Mouse (Mus musculus) embryonic facial prominence, embryonic 13.5 days (tissue): ENCODE measurements around the gene Chic2. TPM values are rescaled to one million over a fixed set of nuclear protein-coding genes. Genes with fewer than 3 reads are reported as not detected.
A peak's percentile ranks its signal among the peaks of the same experiment; 100 is the strongest.

ENCODE experiments used
- ATAC-seq: fragments of 200-750 bp; cut with Nextera tagmentation; 2 replicates; pipeline ENCODE4 v1.8.0; 2017; ENCODE audit warnings: low read depth; ENCODE audit not compliant: insufficient number of reproducible peaks, insufficient read depth, low FRiP score, low TSS enrichment
- H3K27ac ChIP-seq: fragments of 300-500 bp; sonication (generic); 2 replicates; pipeline ENCODE4 v1.5.1; 2015; ENCODE audit warnings: moderate library complexity, mild to moderate bottlenecking, inconsistent platforms
- H3K27me3 ChIP-seq: fragments of 300-500 bp; sonication (generic); 2 replicates; pipeline ENCODE4 v1.6.1; 2015; ENCODE audit warnings: mild to moderate bottlenecking, inconsistent platforms
- H3K36me3 ChIP-seq: fragments of 300-500 bp; sonication (generic); 2 replicates; pipeline ENCODE4 v1.6.1; 2015; ENCODE audit warnings: mild to moderate bottlenecking, inconsistent platforms
- H3K4me1 ChIP-seq: fragments of 300-500 bp; sonication (generic); 2 replicates; pipeline ENCODE4 v1.6.1; 2015; ENCODE audit warnings: inconsistent platforms
- H3K4me2 ChIP-seq: fragments of 300-500 bp; sonication (generic); 2 replicates; pipeline ENCODE4 v1.6.1; 2015; ENCODE audit warnings: moderate library complexity, mild to moderate bottlenecking, inconsistent platforms
- H3K4me3 ChIP-seq: fragments of 300-500 bp; sonication (generic); 2 replicates; pipeline ENCODE4 v1.5.1; 2015; ENCODE audit warnings: mild to moderate bottlenecking, inconsistent platforms
- H3K9ac ChIP-seq: fragments of 300-500 bp; sonication (generic); 2 replicates; pipeline ENCODE4 v1.6.1; 2015; ENCODE audit warnings: mild to moderate bottlenecking, inconsistent platforms
- H3K9me3 ChIP-seq: fragments of 300-500 bp; sonication (generic); 2 replicates; pipeline ENCODE4 v1.6.1; 2016; ENCODE audit warnings: inconsistent platforms
- WGBS: fragments of 180-500 bp; shearing (Covaris S2); methylation state at CpG from one replicate; pipeline ENCODE4 v1.1.7; 2015; ENCODE audit warnings: mixed read lengths; 5-methylcytosine and 5-hydroxymethylcytosine counted together
- polyA plus RNA-seq: library from polyadenylated mRNA; unstranded; fragments of >200 nt; fragmentation: Nextera tagmentation; extraction: Ambion mirVana; gene quantifications from 2 replicates; pipeline ENCODE4 v1.2.1, GENCODE M21; 2015

The Chic2 gene
- polyA plus RNA-seq, 1 experiment from 2014 or later = 34.0 TPM

DNA sequence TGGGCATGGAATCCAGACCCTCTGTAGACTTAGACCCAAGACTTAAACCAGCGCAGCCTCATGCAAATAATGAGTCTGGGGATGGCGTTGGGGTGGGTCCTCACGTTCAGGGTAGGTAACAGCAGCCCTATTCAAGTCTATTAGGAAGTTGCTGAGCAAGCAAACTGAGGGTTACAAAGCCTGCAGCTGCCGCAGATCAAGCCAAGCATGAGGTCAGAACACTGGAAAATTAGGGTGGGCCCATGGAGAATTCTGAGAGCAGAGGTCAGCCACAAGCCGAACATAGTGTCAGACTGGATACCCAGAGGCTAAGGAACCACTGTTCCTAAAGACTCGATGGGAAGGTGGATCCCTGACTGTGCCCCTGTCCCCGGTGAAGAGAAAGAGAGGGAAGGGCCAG is 73.2 kb downstream of the Chic2 start:
- no peak overlapping the region for H3K4me3 ChIP-seq
- 32% methylated on average over 7 of the region's 7 CpGs for WGBS
- H3K27ac ChIP-seq = no peak overlapping the region
- no peaks in the 10 kb centered on the region for H3K36me3 ChIP-seq
- H3K27me3 ChIP-seq = no peaks in the 10 kb centered on the region
- H3K9me3 ChIP-seq = no peaks in the 10 kb centered on the region
- H3K9ac ChIP-seq = no peak overlapping the region
- no peak for ATAC-seq
- H3K4me1 ChIP-seq = peaks cover 21% of the 10 kb centered on the region
- no peak overlapping the region for H3K4me2 ChIP-seq

DNA sequence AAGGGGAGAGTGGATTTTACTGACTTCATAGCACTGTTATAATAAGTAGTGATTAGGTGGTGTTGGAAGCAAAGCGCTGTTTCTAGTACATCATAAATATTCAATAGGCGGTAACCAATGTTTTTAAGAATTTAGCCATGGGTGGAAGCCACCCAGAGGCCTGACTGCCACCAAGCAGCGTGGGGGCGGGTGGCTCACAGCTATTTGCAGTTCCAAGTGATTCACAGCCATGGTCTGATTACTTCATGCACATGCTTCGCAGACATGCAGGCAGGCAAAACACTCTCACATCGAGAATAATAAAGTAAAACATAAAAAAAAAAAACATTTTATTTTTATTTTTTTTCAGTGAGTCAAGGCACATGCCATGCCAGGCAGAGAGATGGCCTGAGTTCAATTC is 75.2 kb downstream of the Chic2 start:
- H3K4me3 ChIP-seq = no peak overlapping the region
- 75% methylated on average over 6 of the region's 6 CpGs for WGBS
- ATAC-seq = no peak
- H3K9ac ChIP-seq = no peak overlapping the region
- no peaks in the 10 kb centered on the region for H3K27me3 ChIP-seq
- H3K4me2 ChIP-seq = no peak overlapping the region
- no peaks in the 10 kb centered on the region for H3K36me3 ChIP-seq
- no peak overlapping the region for H3K27ac ChIP-seq
- H3K9me3 ChIP-seq = no peaks in the 10 kb centered on the region
- peaks cover 18% of the 10 kb centered on the region for H3K4me1 ChIP-seq

DNA sequence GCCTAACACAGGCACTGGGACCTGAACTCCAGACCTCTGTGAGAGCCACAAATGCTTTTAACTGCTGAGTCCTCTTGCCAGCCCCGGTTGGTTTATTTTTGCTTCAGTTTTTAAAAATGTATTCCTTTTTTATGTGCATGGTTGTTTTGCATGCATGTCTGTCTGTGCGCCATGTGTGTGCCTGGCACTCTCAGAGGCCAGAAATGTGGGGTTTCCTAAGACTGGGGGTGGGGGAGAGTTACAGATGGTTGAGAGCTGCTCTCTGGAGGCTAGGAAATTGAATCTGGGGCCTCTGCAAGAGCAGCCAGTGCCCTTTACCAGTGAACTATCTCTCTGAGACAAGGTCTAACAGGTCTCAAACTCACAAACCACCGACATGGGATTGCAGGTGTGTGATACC is 76.7 kb downstream of the Chic2 start:
- 60% methylated on average over 3 of the region's 3 CpGs for WGBS
- Histone ChIP-seq H3K4me2 (no peak overlapping the region), H3K36me3 (no peaks in the 10 kb centered on the region), H3K9me3 (no peaks in the 10 kb centered on the region), H3K27ac (peak overlapping the region; percentile 74), H3K9ac (no peak overlapping the region), H3K4me1 (peaks cover 13% of the 10 kb centered on the region), H3K4me3 (no peak overlapping the region), H3K27me3 (no peaks in the 10 kb centered on the region)
- no peak for ATAC-seq

DNA sequence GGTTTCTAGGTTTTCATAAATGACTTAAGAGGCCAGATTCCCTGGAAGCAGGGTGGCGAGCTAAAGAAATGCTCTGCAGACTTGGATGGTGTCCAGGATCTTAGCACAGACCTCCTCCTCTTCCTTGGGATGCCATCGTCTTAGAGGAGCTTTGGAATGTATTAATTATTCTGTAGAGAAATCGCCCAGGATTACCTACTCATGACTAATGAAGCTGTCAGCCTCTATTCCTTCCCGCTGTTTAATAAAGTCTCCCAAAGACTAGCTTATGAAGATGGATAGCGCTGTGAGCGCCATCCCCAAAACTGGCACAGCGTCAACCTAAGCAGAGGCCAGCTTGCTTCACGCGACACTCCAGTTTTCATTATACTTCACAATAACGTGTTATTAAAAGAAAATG is 77.7 kb downstream of the Chic2 start:
- H3K27me3 ChIP-seq = no peaks in the 10 kb centered on the region
- no peaks in the 10 kb centered on the region for H3K9me3 ChIP-seq
- no peak overlapping the region for H3K4me3 ChIP-seq
- no peak overlapping the region for H3K27ac ChIP-seq
- WGBS = 66% methylated on average over 10 of the region's 10 CpGs
- no peak overlapping the region for H3K4me2 ChIP-seq
- H3K4me1 ChIP-seq = peaks cover 13% of the 10 kb centered on the region
- ATAC-seq = no peak
- no peak overlapping the region for H3K9ac ChIP-seq
- no peaks in the 10 kb centered on the region for H3K36me3 ChIP-seq

DNA sequence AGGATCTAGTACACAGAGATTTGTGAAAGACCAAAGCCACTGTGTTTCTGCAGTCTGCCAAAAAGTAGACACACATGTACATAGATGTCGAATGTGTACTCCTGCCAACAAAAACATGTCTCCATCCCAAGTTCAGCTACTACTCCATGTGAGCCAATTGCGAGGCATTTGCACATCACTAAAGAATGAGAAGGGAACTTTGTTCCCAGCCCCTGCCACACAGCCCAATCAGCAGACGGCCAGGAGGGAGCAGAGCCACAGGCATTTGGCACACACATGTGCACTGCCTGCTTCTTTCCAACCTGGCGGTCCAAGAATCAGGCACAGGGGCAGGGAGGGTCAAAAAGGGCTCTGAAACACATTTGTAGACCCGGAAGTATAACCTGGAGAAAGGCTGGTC is 81.8 kb downstream of the Chic2 start:
- Histone ChIP-seq H3K27ac (no peak overlapping the region), H3K27me3 (no peaks in the 10 kb centered on the region), H3K4me2 (no peak overlapping the region), H3K4me1 (peaks cover 24% of the 10 kb centered on the region), H3K9ac (no peak overlapping the region), H3K9me3 (no peaks in the 10 kb centered on the region), H3K4me3 (no peak overlapping the region), H3K36me3 (no peaks in the 10 kb centered on the region)
- no peak for ATAC-seq
- 47% methylated on average over 5 of the region's 5 CpGs for WGBS

DNA sequence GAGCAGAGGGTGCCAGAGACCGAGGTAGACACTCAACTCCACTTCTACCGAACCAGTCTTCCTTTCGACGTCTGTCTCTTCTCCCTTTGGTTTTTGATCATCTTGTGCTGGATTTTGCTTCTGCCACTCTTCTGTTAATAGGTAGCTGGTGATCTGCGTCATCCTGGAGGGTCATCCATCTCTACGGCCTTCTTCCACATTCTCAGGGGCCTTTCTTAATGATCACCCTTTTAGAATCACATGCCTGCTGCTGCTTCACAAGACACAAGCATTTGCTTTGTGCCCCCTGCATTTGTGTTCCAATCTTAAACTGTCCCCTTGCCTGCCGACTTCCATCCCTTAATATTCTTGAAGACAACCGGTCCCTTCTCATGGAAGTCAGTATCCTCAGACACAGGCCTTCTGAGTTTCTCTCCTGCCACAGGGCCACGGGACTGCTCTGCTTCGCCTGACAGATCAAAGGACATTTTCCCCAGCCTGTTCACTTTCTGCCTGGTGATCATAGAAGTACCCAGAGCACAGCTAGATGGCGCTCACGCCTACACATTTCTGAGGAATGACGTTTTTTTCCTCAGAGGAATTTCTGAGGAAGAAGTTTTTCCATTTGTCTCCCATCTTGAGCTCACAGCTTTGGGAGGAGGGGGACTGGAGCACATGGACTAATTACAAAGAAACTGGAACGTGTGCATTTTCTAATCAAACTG is 83.6 kb downstream of the Chic2 start:
- Histone ChIP-seq H3K9me3 (no peaks in the 10 kb centered on the region), H3K27me3 (no peaks in the 10 kb centered on the region), H3K36me3 (no peaks in the 10 kb centered on the region), H3K4me2 (no peak overlapping the region), H3K4me3 (no peak overlapping the region), H3K9ac (no peak overlapping the region), H3K27ac (no peak overlapping the region), H3K4me1 (peaks cover 18% of the 10 kb centered on the region)
- no peak for ATAC-seq
- WGBS = 26% methylated on average over 14 of the region's 14 CpGs

DNA sequence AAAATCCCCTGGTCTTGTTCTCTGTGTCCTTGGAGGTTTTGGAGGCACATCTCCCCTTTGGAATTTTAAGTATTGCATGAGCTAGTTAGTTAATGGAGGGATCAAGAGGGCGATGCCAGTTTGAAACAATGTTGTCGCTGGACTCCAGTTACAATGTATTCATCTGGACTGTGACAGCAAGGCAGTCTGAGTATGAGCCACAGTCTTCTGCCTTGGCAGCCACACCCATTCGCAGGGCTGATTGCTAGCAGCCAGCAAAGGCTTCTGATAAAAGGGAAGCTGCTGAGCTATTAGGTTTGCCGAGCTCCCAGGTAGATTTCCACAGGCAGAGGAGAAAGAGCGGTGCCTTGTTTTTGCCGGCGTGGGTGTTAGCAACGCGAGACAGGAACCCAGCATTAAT is 84.3 kb downstream of the Chic2 start:
- Histone ChIP-seq H3K27ac (no peak overlapping the region), H3K4me3 (no peak overlapping the region), H3K4me1 (peaks cover 15% of the 10 kb centered on the region), H3K36me3 (no peaks in the 10 kb centered on the region), H3K27me3 (no peaks in the 10 kb centered on the region), H3K9ac (no peak overlapping the region), H3K9me3 (no peaks in the 10 kb centered on the region), H3K4me2 (no peak overlapping the region)
- 59% methylated on average over 9 of the region's 9 CpGs for WGBS
- no peak for ATAC-seq

DNA sequence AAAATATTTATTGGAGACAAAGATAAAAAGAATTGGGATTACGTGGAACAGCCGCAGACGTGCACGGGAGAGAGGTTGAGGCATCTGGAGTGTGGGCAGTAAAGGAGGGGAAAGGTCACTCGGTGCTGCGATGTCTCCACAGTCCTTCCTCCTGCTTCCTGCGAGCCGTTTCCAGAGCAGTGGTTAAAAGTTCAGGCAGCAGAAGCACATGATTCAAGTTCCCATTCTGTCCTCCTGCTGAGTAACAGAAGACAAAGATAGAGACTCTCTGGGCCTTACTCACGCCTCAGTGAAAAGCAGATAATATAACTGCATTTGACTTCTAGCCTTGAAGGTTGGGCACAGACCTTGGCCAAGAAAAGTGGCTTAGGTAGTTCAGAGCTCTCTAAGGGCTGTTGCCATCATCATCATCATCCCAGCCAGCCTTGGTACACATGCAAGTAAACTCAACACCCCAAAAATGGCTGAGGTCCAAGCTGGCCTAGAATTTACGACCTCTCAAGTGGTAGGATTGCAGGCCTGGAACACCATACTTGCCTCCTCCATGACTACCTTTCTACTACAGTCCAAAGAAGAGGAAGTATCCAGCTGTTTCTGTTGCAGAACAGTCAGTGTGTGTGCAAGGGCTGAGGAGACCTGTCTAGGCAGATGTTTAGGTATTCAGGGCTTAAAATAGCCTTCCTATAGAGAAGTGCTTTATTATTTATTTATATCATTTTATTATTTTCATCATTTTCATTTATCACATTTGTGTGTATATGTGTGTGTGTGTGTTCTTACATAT is 87.1 kb downstream of the Chic2 start:
- H3K4me3 ChIP-seq = no peak overlapping the region
- H3K9ac ChIP-seq = 0 out of 2 replicates have a peak overlapping the region, but pooled peaks have one; percentile 2
- no peak overlapping the region for H3K4me2 ChIP-seq
- H3K9me3 ChIP-seq = no peaks in the 10 kb centered on the region
- no peak for ATAC-seq
- peaks cover 15% of the 10 kb centered on the region for H3K4me1 ChIP-seq
- H3K27ac ChIP-seq = no peak overlapping the region
- no peaks in the 10 kb centered on the region for H3K27me3 ChIP-seq
- H3K36me3 ChIP-seq = no peaks in the 10 kb centered on the region
- 36% methylated on average over 10 of the region's 10 CpGs for WGBS

DNA sequence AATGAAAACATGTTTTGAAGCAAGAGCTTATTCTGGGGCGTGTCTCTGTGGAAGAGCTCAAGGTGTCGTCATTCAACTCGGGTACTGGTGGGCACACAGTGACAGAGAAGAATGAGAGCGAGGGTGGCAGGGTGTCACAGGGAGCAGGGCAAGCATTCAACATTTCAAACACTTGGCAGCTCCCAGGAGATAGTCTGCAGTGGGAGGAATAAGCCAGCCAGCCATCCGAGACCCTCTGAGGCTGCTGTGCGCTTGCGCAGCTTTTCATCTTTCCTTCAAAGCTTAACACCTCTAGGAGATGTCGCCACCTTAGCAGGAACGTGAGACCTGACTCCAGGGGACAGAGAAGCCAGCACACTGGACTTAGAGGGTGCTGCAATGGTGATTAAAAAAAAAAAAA is 88.2 kb downstream of the Chic2 start:
- H3K36me3 ChIP-seq = no peaks in the 10 kb centered on the region
- H3K27me3 ChIP-seq = no peaks in the 10 kb centered on the region
- H3K4me2 ChIP-seq = no peak overlapping the region
- H3K4me3 ChIP-seq = no peak overlapping the region
- peaks cover 13% of the 10 kb centered on the region for H3K4me1 ChIP-seq
- no peak overlapping the region for H3K9ac ChIP-seq
- ATAC-seq = no peak
- H3K27ac ChIP-seq = no peak overlapping the region
- no peaks in the 10 kb centered on the region for H3K9me3 ChIP-seq
- 54% methylated on average over 9 of the region's 9 CpGs for WGBS

DNA sequence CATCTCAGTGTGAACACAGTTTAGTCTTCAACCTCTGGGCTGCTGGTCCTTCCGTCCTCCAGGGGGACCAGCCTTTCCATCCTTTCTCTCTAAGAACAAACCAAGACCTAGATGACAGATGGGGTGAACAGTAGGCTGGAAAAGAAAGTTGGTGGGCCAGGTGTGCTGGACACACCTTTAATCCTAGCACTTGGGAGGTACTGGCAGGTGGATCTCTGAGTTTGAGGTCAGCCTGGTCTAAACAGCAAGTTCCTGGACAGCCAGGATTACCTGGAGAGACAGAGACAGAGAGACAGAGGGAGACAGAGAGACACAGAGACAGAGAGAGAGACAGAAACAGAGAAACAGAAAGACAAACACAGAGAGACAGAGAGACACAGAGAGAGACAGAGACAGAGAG is 89.0 kb downstream of the Chic2 start:
- Histone ChIP-seq H3K4me3 (no peak overlapping the region), H3K9ac (no peak overlapping the region), H3K27ac (no peak overlapping the region), H3K27me3 (no peaks in the 10 kb centered on the region), H3K36me3 (no peaks in the 10 kb centered on the region), H3K9me3 (no peaks in the 10 kb centered on the region), H3K4me1 (peaks cover 7% of the 10 kb centered on the region), H3K4me2 (no peak overlapping the region)
- ATAC-seq = no peak
- 75% methylated on average over 1 of the region's 1 CpGs for WGBS

DNA sequence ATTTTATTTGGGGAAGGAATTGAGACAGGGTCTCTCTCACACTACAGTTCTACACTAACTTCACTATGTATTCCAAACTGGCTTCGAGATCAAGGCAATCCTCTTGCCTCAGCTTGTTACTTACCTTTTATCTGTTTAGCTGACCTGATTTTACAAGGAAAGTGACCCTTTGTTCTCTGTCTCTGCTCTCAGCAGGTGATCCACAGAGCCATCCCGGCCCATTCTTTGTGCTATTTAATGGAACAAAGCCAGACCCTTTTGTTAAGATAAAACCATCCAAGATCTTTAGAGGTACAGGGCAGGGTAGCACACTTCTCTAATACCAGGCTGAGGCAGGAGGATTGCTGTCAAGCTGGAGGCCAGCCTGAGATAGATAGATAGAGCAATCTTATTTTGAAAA is 91.6 kb downstream of the Chic2 start:
- 37% methylated on average over 2 of the region's 2 CpGs for WGBS
- Histone ChIP-seq H3K27me3 (no peaks in the 10 kb centered on the region; the same call in 1 of the 2 replicates), H3K4me1 (peaks cover 4% of the 10 kb centered on the region; the same call in 1 of the 2 replicates), H3K36me3 (no peaks in the 10 kb centered on the region), H3K4me3 (no peak overlapping the region), H3K27ac (no peak overlapping the region), H3K4me2 (no peak overlapping the region), H3K9me3 (no peaks in the 10 kb centered on the region), H3K9ac (no peak overlapping the region)
- no peak for ATAC-seq

DNA sequence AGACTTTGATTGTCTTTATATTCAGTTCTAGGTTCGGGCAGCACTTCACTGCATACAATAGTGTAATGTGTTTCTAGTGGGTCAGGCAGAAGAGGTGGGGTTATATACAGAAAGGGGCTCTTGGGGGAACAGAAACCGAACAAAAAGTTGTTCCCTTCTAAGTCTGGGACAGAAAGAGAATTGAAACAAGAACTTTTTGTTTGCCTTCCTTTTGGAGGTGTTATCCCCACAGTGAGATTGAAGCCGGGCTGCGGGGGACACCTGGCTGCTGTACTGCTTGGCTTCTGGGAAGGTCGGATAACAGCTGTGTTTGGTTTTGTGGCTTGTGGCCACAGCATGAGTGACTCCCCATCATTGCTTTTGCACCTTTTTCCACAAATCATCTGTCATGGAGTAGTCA is 93.2 kb downstream of the Chic2 start:
- Histone ChIP-seq H3K9me3 (no peaks in the 10 kb centered on the region), H3K27me3 (no peaks in the 10 kb centered on the region; the same call in 1 of the 2 replicates), H3K36me3 (no peaks in the 10 kb centered on the region), H3K4me3 (no peak overlapping the region), H3K9ac (no peak overlapping the region), H3K4me2 (no peak overlapping the region), H3K27ac (no peak overlapping the region), H3K4me1 (no peaks in the 10 kb centered on the region)
- no peak for ATAC-seq
- WGBS = 83% methylated on average over 5 of the region's 5 CpGs
